Mouse (Mus musculus): ENCODE results near the gene Osbpl6. TPM values are rescaled to one million over a fixed set of nuclear protein-coding genes. Genes with fewer than 3 reads are reported as not detected.
A peak's percentile ranks its signal among the peaks of the same experiment; 100 is the strongest.

Osbpl6 gene
- 10.3 and 11.3 TPM in 2 replicates for polyA plus RNA-seq (2015; fragmentation: Nextera tagmentation; extraction: Ambion mirVana)

- under 1% methylated on average over 84 of the region's 89 CpGs for WGBS
- no peaks in the 10 kb centered on the region for H3K9me3 ChIP-seq
- H3K4me1 ChIP-seq = peaks cover 8% of the 10 kb centered on the region
- peaks cover 8% of the 10 kb centered on the region; the same call in 1 of the 2 replicates for H3K27me3 ChIP-seq
- ATAC-seq (ENCODE audit: insufficient number of reproducible peaks, low FRiP score, low TSS enrichment, low read depth) = peak; percentile 90
- H3K4me2 ChIP-seq = peak within 1 kb of the TSS; percentile 86
- no peaks in the 10 kb centered on the region for H3K36me3 ChIP-seq
- peak within 1 kb of the TSS; percentile 69 for H3K4me3 ChIP-seq
- peak within 1 kb of the TSS; percentile 82 for H3K27ac ChIP-seq
- peak within 1 kb of the TSS; percentile 59 for H3K9ac ChIP-seq
Measured at GRCm38 (mm10) chr2:76406151-76406936, at the start of gene Osbpl6. TSS of gene Osbpl6 (plus strand) at chr2:76406508.

- Histone ChIP-seq H3K27me3 (no peaks in the 10 kb centered on the region), H3K9ac (no peak within 1 kb of the TSS), H3K4me3 (no peak within 1 kb of the TSS), H3K4me1 (no peaks in the 10 kb centered on the region), H3K36me3 (no peaks in the 10 kb centered on the region), H3K4me2 (no peak within 1 kb of the TSS), H3K9me3 (no peaks in the 10 kb centered on the region), H3K27ac (no peak within 1 kb of the TSS)
- 85% methylated on average over 11 of the region's 11 CpGs for WGBS
- no peak for ATAC-seq (ENCODE audit: insufficient number of reproducible peaks, low FRiP score, low TSS enrichment, low read depth)
Measured at GRCm38 (mm10) chr2:76360226-76360625, 46.1 kb upstream of the Osbpl6 start, which contains the start of gene Cyct. TSS of gene Cyct (minus strand) at chr2:76360450.

GRCm38 (mm10) chr2:76362111-76362510 is 44.2 kb upstream of the Osbpl6 start:
- H3K36me3 ChIP-seq = no peaks in the 10 kb centered on the region
- H3K4me1 ChIP-seq = no peaks in the 10 kb centered on the region
- no peaks in the 10 kb centered on the region for H3K9me3 ChIP-seq
- H3K4me2 ChIP-seq = no peak overlapping the region
- H3K9ac ChIP-seq = no peak overlapping the region
- H3K4me3 ChIP-seq = no peak overlapping the region
- no peaks in the 10 kb centered on the region for H3K27me3 ChIP-seq
- WGBS = 33% methylated on average over 2 of the region's 2 CpGs
- no peak overlapping the region for H3K27ac ChIP-seq
- ATAC-seq (ENCODE audit: insufficient number of reproducible peaks, low FRiP score, low TSS enrichment, low read depth) = no peak

GRCm38 (mm10) chr2:76365811-76366210 is 40.5 kb upstream of the Osbpl6 start:
- Histone ChIP-seq H3K4me2 (no peak overlapping the region), H3K27ac (no peak overlapping the region), H3K9ac (no peak overlapping the region), H3K4me3 (no peak overlapping the region), H3K27me3 (no peaks in the 10 kb centered on the region), H3K36me3 (no peaks in the 10 kb centered on the region), H3K9me3 (no peaks in the 10 kb centered on the region), H3K4me1 (peaks cover 5% of the 10 kb centered on the region)
- ATAC-seq (ENCODE audit: insufficient number of reproducible peaks, low FRiP score, low TSS enrichment, low read depth) = no peak
- 69% methylated on average over 4 of the region's 4 CpGs for WGBS

GRCm38 (mm10) chr2:76367188-76367922 is 39.0 kb upstream of the Osbpl6 start:
- no peak for ATAC-seq (ENCODE audit: insufficient number of reproducible peaks, low FRiP score, low TSS enrichment, low read depth)
- Histone ChIP-seq H3K4me2 (no peak overlapping the region), H3K27me3 (no peaks in the 10 kb centered on the region), H3K4me1 (peaks cover 8% of the 10 kb centered on the region), H3K36me3 (no peaks in the 10 kb centered on the region), H3K4me3 (no peak overlapping the region), H3K9ac (no peak overlapping the region), H3K27ac (no peak overlapping the region), H3K9me3 (no peaks in the 10 kb centered on the region)
- WGBS = 16% methylated on average over 9 of the region's 9 CpGs

GRCm38 (mm10) chr2:76368861-76369660 is 37.2 kb upstream of the Osbpl6 start:
- H3K4me3 ChIP-seq = no peak overlapping the region
- H3K4me1 ChIP-seq = peaks cover 8% of the 10 kb centered on the region
- no peaks in the 10 kb centered on the region for H3K27me3 ChIP-seq
- peaks cover 12% of the 10 kb centered on the region for H3K36me3 ChIP-seq
- no peaks in the 10 kb centered on the region for H3K9me3 ChIP-seq
- no peak overlapping the region for H3K9ac ChIP-seq
- WGBS = 72% methylated on average over 13 of the region's 13 CpGs
- no peak for ATAC-seq (ENCODE audit: insufficient number of reproducible peaks, low FRiP score, low TSS enrichment, low read depth)
- H3K4me2 ChIP-seq = peak overlapping the region; percentile 91; the same call in 1 of the 2 replicates
- no peak overlapping the region for H3K27ac ChIP-seq

GRCm38 (mm10) chr2:76369821-76370655 is 36.3 kb upstream of the Osbpl6 start, which contains the start of gene Rbm45:
TSS of gene Rbm45 (plus strand) at chr2:76369984.
- H3K36me3 ChIP-seq = peaks cover 18% of the 10 kb centered on the region
- ATAC-seq (ENCODE audit: insufficient number of reproducible peaks, low FRiP score, low TSS enrichment, low read depth) = peak; percentile 71; the same call in 1 of the 2 replicates
- H3K27me3 ChIP-seq = no peaks in the 10 kb centered on the region
- H3K9me3 ChIP-seq = no peaks in the 10 kb centered on the region
- H3K4me2 ChIP-seq = peak within 1 kb of the TSS; percentile 91
- H3K4me1 ChIP-seq = peaks cover 8% of the 10 kb centered on the region
- H3K27ac ChIP-seq = peak within 1 kb of the TSS; percentile 52; the same call in 1 of the 2 replicates
- WGBS = under 1% methylated on average over 61 of the region's 61 CpGs
- H3K4me3 ChIP-seq = peak within 1 kb of the TSS; percentile 75
- H3K9ac ChIP-seq = peak within 1 kb of the TSS; percentile 76

GRCm38 (mm10) chr2:76370656-76370922 is 35.7 kb upstream of the Osbpl6 start:
- Histone ChIP-seq H3K9me3 (no peaks in the 10 kb centered on the region), H3K36me3 (peaks cover 22% of the 10 kb centered on the region), H3K27ac (no peak overlapping the region), H3K9ac (peak overlapping the region; percentile 76), H3K4me3 (peak overlapping the region; percentile 75), H3K4me1 (peaks cover 8% of the 10 kb centered on the region), H3K27me3 (no peaks in the 10 kb centered on the region), H3K4me2 (peak overlapping the region; percentile 91)
- 1% methylated on average over 7 of the region's 7 CpGs for WGBS
- ATAC-seq (ENCODE audit: insufficient number of reproducible peaks, low FRiP score, low TSS enrichment, low read depth) = no peak

- H3K4me2 ChIP-seq = no peak overlapping the region
- no peak overlapping the region for H3K4me3 ChIP-seq
- no peak overlapping the region for H3K9ac ChIP-seq
- H3K36me3 ChIP-seq = peaks cover 28% of the 10 kb centered on the region
- no peaks in the 10 kb centered on the region for H3K27me3 ChIP-seq
- H3K27ac ChIP-seq = no peak overlapping the region
- peaks cover 8% of the 10 kb centered on the region for H3K4me1 ChIP-seq
- no peak for ATAC-seq (ENCODE audit: insufficient number of reproducible peaks, low FRiP score, low TSS enrichment, low read depth)
- no peaks in the 10 kb centered on the region for H3K9me3 ChIP-seq
- WGBS = 84% methylated on average over 4 of the region's 4 CpGs
Measured at GRCm38 (mm10) chr2:76372244-76372643, 34.1 kb upstream of the Osbpl6 start.

GRCm38 (mm10) chr2:76374544-76375206 is 31.6 kb upstream of the Osbpl6 start:
- no peak overlapping the region for H3K4me2 ChIP-seq
- H3K4me3 ChIP-seq = no peak overlapping the region
- ATAC-seq (ENCODE audit: insufficient number of reproducible peaks, low FRiP score, low TSS enrichment, low read depth) = no peak
- peaks cover 50% of the 10 kb centered on the region for H3K36me3 ChIP-seq
- H3K27ac ChIP-seq = no peak overlapping the region
- H3K9ac ChIP-seq = no peak overlapping the region
- H3K4me1 ChIP-seq = peaks cover 8% of the 10 kb centered on the region
- no peaks in the 10 kb centered on the region for H3K27me3 ChIP-seq
- 90% methylated on average over 6 of the region's 6 CpGs for WGBS
- no peaks in the 10 kb centered on the region for H3K9me3 ChIP-seq

All from limb, embryonic 15.5 days (tissue).